ENCODE assay signal across 8 mouse cellular contexts in the genomic region with DNA sequence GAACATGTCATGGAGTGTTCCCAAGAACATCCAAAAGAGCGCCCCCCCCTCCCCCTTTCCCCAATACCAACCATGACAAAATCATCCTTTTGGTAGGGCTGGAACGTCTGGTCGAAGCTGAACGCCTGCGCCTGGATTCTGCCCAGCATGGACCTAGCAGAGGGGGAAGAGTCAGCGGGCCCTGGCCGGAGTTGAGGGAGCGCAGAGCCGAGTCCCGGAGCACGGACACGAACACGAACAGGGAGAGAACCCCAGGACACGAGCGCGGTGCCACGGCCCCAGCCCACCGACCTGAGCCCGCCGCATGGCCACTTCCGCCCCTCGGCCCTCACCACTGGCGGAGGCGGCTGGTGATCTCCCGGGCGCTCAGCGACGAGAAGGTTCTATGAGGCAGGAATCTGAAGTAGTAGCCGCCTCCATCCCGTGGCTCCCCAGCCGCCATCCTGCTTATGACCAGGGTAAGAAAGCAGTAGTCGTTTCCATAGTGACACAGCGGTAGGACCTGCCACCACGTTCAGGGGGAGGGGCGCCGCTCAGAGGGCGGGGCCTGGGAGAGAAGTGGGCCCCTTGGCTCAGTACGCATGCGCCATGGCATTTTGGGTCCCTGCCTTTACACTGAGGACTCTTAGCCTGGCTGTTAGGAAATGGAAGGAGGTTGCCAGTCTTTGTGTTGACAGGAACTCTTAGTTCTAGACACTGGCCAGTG. TPM values are rescaled to one million over a fixed set of nuclear protein-coding genes. Genes with fewer than 3 reads are reported as not detected.
DNase-seq lines count a peak whose midpoint lies in the region; ATAC-seq and TF ChIP-seq lines count a peak whose summit lies in the region.

A gene (minus strand): TSS at position 486 of the 706 bp plus-strand sequence.

- peak within 1 kb of the TSS; percentile 73 for H3K4me3 ChIP-seq in heart, embryonic 13.5 days
- H3K4me3 ChIP-seq in kidney, postnatal 0 days (replicated peaks; ENCODE audit: low read depth, low read length): peak within 1 kb of the TSS; percentile 72
- peak within 1 kb of the TSS; percentile 92 for H3K4me3 ChIP-seq in liver, adult 2 months (ENCODE audit: insufficient read depth, low read depth, low read length)

- ATAC-seq in heart, embryonic 13.5 days (ENCODE audit: extremely low read depth, insufficient number of reproducible peaks, low FRiP score, low TSS enrichment): peak; percentile 94
- peak; percentile 97 for ATAC-seq in kidney, postnatal 0 days (replicated peaks; ENCODE audit: low FRiP score, low read depth)

- TF ChIP-seq POLR2A in liver, adult 2 months (IDR thresholded peaks at IDR 0.05; ENCODE audit: extremely low read depth, insufficient read depth, low read length): no peak

- H3K9ac ChIP-seq in heart, embryonic 13.5 days: peak within 1 kb of the TSS; percentile 86
- peak within 1 kb of the TSS; percentile 50 for H3K9ac ChIP-seq in kidney, postnatal 0 days (ENCODE audit: low read depth, low read length)
- H3K9ac ChIP-seq in liver, adult 2 months (ENCODE audit: low read depth, low read length): peak within 1 kb of the TSS; percentile 65

- H3K9me3 ChIP-seq in heart, embryonic 13.5 days: no peaks in the 10 kb centered on the region
- no peaks in the 10 kb centered on the region for H3K9me3 ChIP-seq in kidney, postnatal 0 days (replicated peaks; ENCODE audit: low read length)

- H3K4me2 ChIP-seq in heart, embryonic 13.5 days: peak within 1 kb of the TSS; percentile 73
- peak within 1 kb of the TSS; percentile 69 for H3K4me2 ChIP-seq in kidney, postnatal 0 days (ENCODE audit: low read length)

- WGBS in heart, embryonic 13.5 days: under 1% methylated on average over 39 of the region's 39 CpGs
- under 1% methylated on average over 37 of the region's 39 CpGs for WGBS in kidney, postnatal 0 days
- under 1% methylated on average over 39 of the region's 39 CpGs for WGBS in liver, adult 2 months

- peak within 1 kb of the TSS; percentile 75 for H3K27ac ChIP-seq in heart, embryonic 13.5 days (replicated peaks)
- H3K27ac ChIP-seq in kidney, postnatal 0 days: peak within 1 kb of the TSS; percentile 27; the same call in 1 of the 2 replicates
- H3K27ac ChIP-seq in liver, adult 2 months (replicated peaks; ENCODE audit: insufficient read depth, low read depth, low read length): no peak within 1 kb of the TSS

- no peak for TF ChIP-seq CTCF in kidney, postnatal 0 days (IDR thresholded peaks at IDR 0.05; ENCODE audit: low read depth)
- no peak for TF ChIP-seq CTCF in liver, adult 2 months (IDR thresholded peaks at IDR 0.05; ENCODE audit: low read depth, low read length)

- peaks cover 11% of the 10 kb centered on the region for H3K4me1 ChIP-seq in heart, embryonic 13.5 days
- H3K4me1 ChIP-seq in kidney, postnatal 0 days (replicated peaks; ENCODE audit: insufficient read depth, low read length): no peaks in the 10 kb centered on the region
- 0 out of 2 replicates have a peak, but pooled peaks cover 1% of the 10 kb centered on the region for H3K4me1 ChIP-seq in liver, adult 2 months (ENCODE audit: control insufficient read depth, insufficient read depth, low read length)

- peak; percentile 96 for DNase-seq in CD4-positive, CD25-positive, alpha-beta regulatory T cell, adult 2 months (ENCODE audit: low read depth, low spot score)
- peak; percentile 89 for DNase-seq in c-Kit-positive CD71-negative TER-119-negative erythroid progenitor cells, embryonic 14.5 days (ENCODE audit: low read depth)
- peak; percentile 87 for DNase-seq in fibroblast of lung, adult 2 months (ENCODE audit: low read depth)
- DNase-seq in kidney, postnatal 0 days (ENCODE audit: low spot score): peak; percentile 98
- peak; percentile 87 for DNase-seq in liver, adult 2 months (ENCODE audit: extremely low read depth, low read depth, low spot score)
- DNase-seq in naive thymus-derived CD4-positive, alpha-beta T cell, adult 2 months (ENCODE audit: low read depth): peak; percentile 94
- DNase-seq in splenic B cell, adult 2 months (ENCODE audit: low read depth, low spot score): peak; percentile 83

- no peaks in the 10 kb centered on the region for H3K79me2 ChIP-seq in liver, adult 2 months (ENCODE audit: control insufficient read depth, insufficient read depth, low read length)

- H3K27me3 ChIP-seq in heart, embryonic 13.5 days (replicated peaks): no peaks in the 10 kb centered on the region
- H3K27me3 ChIP-seq in kidney, postnatal 0 days (ENCODE audit: insufficient read depth, low read length): no peaks in the 10 kb centered on the region
- no peaks in the 10 kb centered on the region for H3K27me3 ChIP-seq in liver, adult 2 months (ENCODE audit: control insufficient read depth, insufficient read depth, low read length)
- H3K27me3 ChIP-seq in splenic B cell, adult 2 months (ENCODE audit: control insufficient read depth, insufficient read depth, low read length, poor library complexity, severe bottlenecking): no peaks in the 10 kb centered on the region

- no peaks in the 10 kb centered on the region for H3K36me3 ChIP-seq in heart, embryonic 13.5 days
- no peaks in the 10 kb centered on the region for H3K36me3 ChIP-seq in kidney, postnatal 0 days (ENCODE audit: insufficient read depth, low read length)
- H3K36me3 ChIP-seq in liver, adult 2 months (ENCODE audit: control insufficient read depth, insufficient read depth, low read length): no peaks in the 10 kb centered on the region
- no peaks in the 10 kb centered on the region for H3K36me3 ChIP-seq in splenic B cell, adult 2 months (ENCODE audit: control insufficient read depth, insufficient read depth, low read length, poor library complexity, severe bottlenecking)

RNA-seq across cellular contexts. Expression of the gene that starts here (rescaled TPM):
- 5.8 and 6.7 TPM in 2 replicates for polyA plus RNA-seq in heart, embryonic 13.5 days (2015; fragmentation: Nextera tagmentation; extraction: Ambion mirVana)
- polyA plus RNA-seq in kidney, postnatal 0 days (2015; fragmentation: Nextera tagmentation; extraction: Ambion mirVana): 10.7 and 10.8 TPM in 2 replicates
- 0.34 and 0.74 TPM in 2 replicates for total RNA-seq in liver, adult 2 months (2014; rRNA removed)
- 0.17 and 0.20 TPM in 2 replicates for polyA plus RNA-seq in liver, adult 2 months (2012; rRNA removed)

Comparison
In these comparisons a context has a peak if more than half of its experiments do, and no peak if none do; other contexts are left out.
1. Peak in DNase-seq, H3K4me3 ChIP-seq and H3K9ac ChIP-seq in liver, adult 2 months; RNA of the gene not detected or under 1 TPM.